Mouse (Mus musculus) adrenal gland, adult 18-20 months (tissue): ENCODE results near the gene Nol3. TPM values are rescaled to one million over a fixed set of nuclear protein-coding genes. Genes with fewer than 3 reads are reported as not detected.
A peak's percentile ranks its signal among the peaks of the same experiment; 100 is the strongest.

Source experiments
- DNase-seq, 2 experiments: peaks; one replicate each; pipeline ENCODE4 v3.0.0; 2021 to 2022; ENCODE audit warnings: low spot score in 2 of 2
- total RNA-seq, 2 experiments: library from RNA; stranded (reverse); gene quantifications; 1 replicate in 1 of 2; 2 replicates in 1 of 2; pipeline ENCODE4 v1.2.3; 2021

Nol3 gene
- total RNA-seq, 2 experiments from 2014 or later: 6.7 to 20.3 TPM

GRCm38 (mm10) chr8:105305211-105306145 is 29.5 kb downstream of the Nol3 start, which contains the start of gene Elmo3:
Gene Elmo3, plus strand, starts transcription at chr8:105305601.
- peak; percentile 50 to 54 for DNase-seq

GRCm38 (mm10) chr8:105306146-105306691 is 30.3 kb downstream of the Nol3 start:
- no peak for DNase-seq

- no peak for DNase-seq
These were observed 31.7 kb downstream of the Nol3 start for GRCm38 (mm10) chr8:105307670-105308069.

GRCm38 (mm10) chr8:105308428-105308827 is 32.5 kb downstream of the Nol3 start:
- DNase-seq: no peak

GRCm38 (mm10) chr8:105309142-105309847 is 33.4 kb downstream of the Nol3 start:
- DNase-seq: no peak

GRCm38 (mm10) chr8:105310118-105310517 is 34.2 kb downstream of the Nol3 start:
- no peak for DNase-seq

GRCm38 (mm10) chr8:105311718-105312117 is 35.8 kb downstream of the Nol3 start:
- DNase-seq: no peak

GRCm38 (mm10) chr8:105312891-105313481 is 37.0 kb downstream of the Nol3 start:
- no peak for DNase-seq

- no peak for DNase-seq
These were observed 37.9 kb downstream of the Nol3 start for GRCm38 (mm10) chr8:105313622-105314402.

GRCm38 (mm10) chr8:105315073-105315769 is 39.3 kb downstream of the Nol3 start:
- DNase-seq: no peak

- DNase-seq: no peak
These were observed 42.0 kb downstream of the Nol3 start for GRCm38 (mm10) chr8:105317941-105318340.

GRCm38 (mm10) chr8:105318662-105319190 is 42.8 kb downstream of the Nol3 start:
- DNase-seq: no peak

- DNase-seq: no peak
These were observed 47.2 kb downstream of the Nol3 start for GRCm38 (mm10) chr8:105323183-105323582.

GRCm38 (mm10) chr8:105325641-105326093 is 49.7 kb downstream of the Nol3 start:
- DNase-seq: no peak

- peak; percentile 97 for DNase-seq
These were observed 50.3 kb downstream of the Nol3 start, which contains the start of the genes Lrrc29 and Tmem208 for GRCm38 (mm10) chr8:105326141-105326672. Gene Lrrc29, minus strand, starts transcription at chr8:105326278. Gene Tmem208, plus strand, starts transcription at chr8:105326354.

GRCm38 (mm10) chr8:105326968-105327367 is 51.0 kb downstream of the Nol3 start:
- DNase-seq: no peak

GRCm38 (mm10) chr8:105330325-105330724 is 54.4 kb downstream of the Nol3 start:
- DNase-seq: no peak

- no peak for DNase-seq
These were observed 55.5 kb downstream of the Nol3 start for GRCm38 (mm10) chr8:105331469-105331868.
